Mouse (Mus musculus) common myeloid progenitor, adult 5-6 weeks (primary cell): ENCODE results near the gene Arsa. TPM values are rescaled to one million over a fixed set of nuclear protein-coding genes. Genes with fewer than 3 reads are reported as not detected.

ENCODE experiments used
- ATAC-seq: replicated peaks from 2 replicates; pipeline ENCODE4 v1.8.0; 2016; ENCODE audit warnings: low read depth, mild to moderate bottlenecking, moderate TSS enrichment, inconsistent platforms; ENCODE audit not compliant: poor library complexity, severe bottlenecking
- total RNA-seq: library from RNA; stranded (forward); fragments of 200-1000, 187-1606 nt; gene quantifications from 2 replicates; pipeline ENCODE4 v1.2.3, GENCODE M21; 2017

Gene Arsa
- total RNA-seq, 1 experiment from 2014 or later: 12.9 TPM

- ATAC-seq: no peak
These were observed 52.6 kb downstream of the Arsa start for GRCm38 (mm10) chr15:89424621-89425020.

Other genes starting within 250 kb of the Arsa start
- gene Sbf1, start 162.1 kb downstream of the Arsa start, total RNA-seq: 43.3 and 53.7 TPM in 2 replicates
- not detected in 2 replicates for gene Adm2, start 154.7 kb downstream of the Arsa start, total RNA-seq
- not detected in 2 replicates for gene Miox, start 143.0 kb downstream of the Arsa start, total RNA-seq
- 13.9 and 14.4 TPM in 2 replicates for gene Lmf2, start 121.8 kb downstream of the Arsa start, total RNA-seq
- 81.4 and 106 TPM in 2 replicates for gene Ncaph2, start 121.7 kb downstream of the Arsa start, total RNA-seq
- gene Sco2, start 103.6 kb downstream of the Arsa start, total RNA-seq: 21.8 and 23.0 TPM in 2 replicates
- gene Tymp, start 100.4 kb downstream of the Arsa start, total RNA-seq: 0.68 and 0.78 TPM in 2 replicates
- 2.9 and 3.0 TPM in 2 replicates for gene Odf3b, start 98.1 kb downstream of the Arsa start, total RNA-seq
- not detected in 2 replicates for gene Klhdc7b, start 92.5 kb downstream of the Arsa start, total RNA-seq
- gene Syce3, start 66.9 kb downstream of the Arsa start, total RNA-seq: not detected in 2 replicates
- 2.6 TPM in 1 of 2 replicates, not detected in the other for gene Cpt1b, start 51.6 kb downstream of the Arsa start, total RNA-seq
- gene C730034F03Rik, start 47.8 kb downstream of the Arsa start, total RNA-seq: 3.9 and 7.0 TPM in 2 replicates
- 0.29 and 0.46 TPM in 2 replicates for gene Gm44502, start 47.7 kb downstream of the Arsa start, total RNA-seq
- 11.7 and 15.9 TPM in 2 replicates for gene Chkb, start 47.5 kb downstream of the Arsa start, total RNA-seq
- gene Mapk8ip2, start 23.5 kb downstream of the Arsa start, total RNA-seq: not detected in 2 replicates
- gene Shank3, start 22.2 kb upstream of the Arsa start, total RNA-seq: 10.2 and 14.9 TPM in 2 replicates
- not detected in 2 replicates for gene Acr, start 90.9 kb upstream of the Arsa start, total RNA-seq
- gene Rabl2, start 114.5 kb upstream of the Arsa start, total RNA-seq: 11.1 and 12.6 TPM in 2 replicates